In the genomic region with DNA sequence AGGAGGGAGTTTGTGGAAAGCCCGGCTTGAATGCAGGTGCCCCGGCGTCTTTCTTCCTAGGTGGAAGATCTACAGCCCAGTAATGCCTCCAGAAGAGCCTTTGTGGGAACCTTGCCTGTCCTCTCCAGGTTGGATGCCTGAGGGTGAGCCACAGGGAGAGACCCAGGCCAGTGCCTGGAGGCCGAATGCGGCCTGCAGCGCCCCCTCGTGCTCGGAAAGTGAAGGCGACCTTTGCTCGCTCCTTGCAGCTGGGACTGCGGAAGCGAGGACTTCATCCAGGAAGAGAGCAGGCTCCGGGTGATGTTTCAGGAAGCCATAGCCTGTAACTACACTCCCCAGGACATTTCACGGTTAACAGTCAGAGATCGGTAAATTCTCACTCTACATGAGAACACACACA, we compare ENCODE assay signal across 9 mouse cellular contexts. TPM values are rescaled to one million over a fixed set of nuclear protein-coding genes. Genes with fewer than 3 reads are reported as not detected.
DNase-seq lines count a peak whose midpoint lies in the region; ATAC-seq and TF ChIP-seq lines count a peak whose summit lies in the region.
"Had no signal": no experiment of that assay in that cellular context is flagged by ENCODE, and none has a peak within 500 bp of the region (broad histone marks: within the 10 kb centered on the region; RNA-seq: fewer than 3 reads in every experiment).

No protein-coding gene starts in this region.

- H3K27me3 ChIP-seq in forebrain, embryonic 15.5 days: no peaks in the 10 kb centered on the region
- no peaks in the 10 kb centered on the region for H3K27me3 ChIP-seq in intestine, postnatal 0 days (replicated peaks; ENCODE audit: control insufficient read depth, insufficient read depth, low read length)
- H3K27me3 ChIP-seq in liver, adult 2 months (ENCODE audit: control insufficient read depth, insufficient read depth, low read length): no peaks in the 10 kb centered on the region; the same call in 1 of the 2 replicates
- H3K27me3 ChIP-seq: embryonic facial prominence, embryonic 13.5 days had no signal

- 0 out of 2 replicates have a peak, but pooled peaks have one; percentile 23 for ATAC-seq in forebrain, embryonic 15.5 days (replicated peaks)
- peak; percentile 33; the same call in 1 of the 2 replicates for ATAC-seq in intestine, postnatal 0 days

- DNase-seq in layer of hippocampus, adult 11-12 months (ENCODE audit: low spot score): peak; percentile 45
- no peak for DNase-seq in layer of hippocampus, adult 9-10 months (ENCODE audit: low spot score)
- DNase-seq in adrenal gland, adult 18-20 months (ENCODE audit: low spot score in 2 of 2): peak; percentile 65 to 66
- DNase-seq in liver, adult 2 months (ENCODE audit: extremely low read depth, low read depth, low spot score): no peak
- peak; percentile 53 for DNase-seq in ovary, postnatal 14 days (ENCODE audit: low spot score)
- peak; percentile 62 for DNase-seq in yolk sac, embryonic 10.5 days (ENCODE audit: low spot score)

- TF ChIP-seq CTCF in intestine, postnatal 0 days (IDR thresholded peaks at IDR 0.05; ENCODE audit: low read depth): peak; percentile 70
- peak; percentile 54 for TF ChIP-seq CTCF in liver, adult 2 months (IDR thresholded peaks at IDR 0.05; ENCODE audit: low read depth, low read length)

- no peaks in the 10 kb centered on the region for H3K36me3 ChIP-seq in forebrain, embryonic 15.5 days
- no peaks in the 10 kb centered on the region for H3K36me3 ChIP-seq in intestine, postnatal 0 days (ENCODE audit: control insufficient read depth, insufficient read depth)
- no peaks in the 10 kb centered on the region for H3K36me3 ChIP-seq in liver, adult 2 months (ENCODE audit: control insufficient read depth, insufficient read depth, low read length)
- H3K36me3 ChIP-seq: embryonic facial prominence, embryonic 13.5 days had no signal

- TF ChIP-seq POLR2A in liver, adult 2 months (IDR thresholded peaks at IDR 0.05; ENCODE audit: extremely low read depth, insufficient read depth, low read length): no peak

- H3K9me3 ChIP-seq in forebrain, embryonic 15.5 days: no peaks in the 10 kb centered on the region
- H3K9me3 ChIP-seq in intestine, postnatal 0 days (ENCODE audit: control insufficient read depth): no peaks in the 10 kb centered on the region
- H3K9me3 ChIP-seq: embryonic facial prominence, embryonic 13.5 days had no signal

- 14% methylated on average over 13 of the region's 15 CpGs for WGBS in forebrain, embryonic 15.5 days
- 13% methylated on average over 15 of the region's 15 CpGs for WGBS in intestine, postnatal 0 days
- 10% methylated on average over 15 of the region's 15 CpGs for WGBS in liver, adult 2 months

- H3K4me2 ChIP-seq in forebrain, embryonic 15.5 days (replicated peaks): no peak overlapping the region
- H3K4me2 ChIP-seq in intestine, postnatal 0 days (replicated peaks; ENCODE audit: low read depth): no peak overlapping the region
- H3K4me2 ChIP-seq: embryonic facial prominence, embryonic 13.5 days had no signal

- no peak overlapping the region for H3K27ac ChIP-seq in forebrain, embryonic 15.5 days (replicated peaks)
- H3K27ac ChIP-seq in intestine, postnatal 0 days (ENCODE audit: low read depth, low read length): no peak overlapping the region
- H3K27ac ChIP-seq in liver, adult 2 months (replicated peaks; ENCODE audit: insufficient read depth, low read depth, low read length): no peak overlapping the region
- H3K27ac ChIP-seq: embryonic facial prominence, embryonic 13.5 days had no signal

- no peak overlapping the region for H3K9ac ChIP-seq in forebrain, embryonic 15.5 days (replicated peaks)
- H3K9ac ChIP-seq in intestine, postnatal 0 days (ENCODE audit: low read depth, low read length): no peak overlapping the region
- no peak overlapping the region for H3K9ac ChIP-seq in liver, adult 2 months (ENCODE audit: low read depth, low read length)
- H3K9ac ChIP-seq: embryonic facial prominence, embryonic 13.5 days had no signal

- H3K4me1 ChIP-seq in forebrain, embryonic 15.5 days: no peaks in the 10 kb centered on the region
- no peaks in the 10 kb centered on the region for H3K4me1 ChIP-seq in intestine, postnatal 0 days (replicated peaks; ENCODE audit: control insufficient read depth, insufficient read depth, low read length)
- H3K4me1 ChIP-seq in liver, adult 2 months (ENCODE audit: control insufficient read depth, insufficient read depth, low read length): no peaks in the 10 kb centered on the region

- no peaks in the 10 kb centered on the region for H3K79me2 ChIP-seq in liver, adult 2 months (ENCODE audit: control insufficient read depth, insufficient read depth, low read length)

- H3K4me3 ChIP-seq in forebrain, embryonic 15.5 days: no peak overlapping the region
- H3K4me3 ChIP-seq in intestine, postnatal 0 days (ENCODE audit: low read depth, low read length): no peak overlapping the region
- no peak overlapping the region for H3K4me3 ChIP-seq in liver, adult 2 months (ENCODE audit: insufficient read depth, low read depth, low read length)
- H3K4me3 ChIP-seq: embryonic facial prominence, embryonic 13.5 days had no signal

RNA-seq across cellular contexts. Expression of a gene that starts 35.9 kb away (rescaled TPM):
- total RNA-seq in adrenal gland, adult 18-20 months (2021): not detected
- 0.20 TPM in 1 of 2 replicates, not detected in the other for polyA plus RNA-seq in forebrain, embryonic 15.5 days (2015; fragmentation: Nextera tagmentation; extraction: Ambion mirVana)
- 0.08 and 0.26 TPM in 2 replicates for polyA plus RNA-seq in intestine, postnatal 0 days (2015; fragmentation: Nextera tagmentation; extraction: Ambion mirVana)
- 6.2 and 8.6 TPM in 2 replicates for total RNA-seq in liver, adult 2 months (2014; rRNA removed)
- 0.57 and 1.4 TPM in 2 replicates for polyA plus RNA-seq in liver, adult 2 months (2012; rRNA removed)
- polyA plus RNA-seq: embryonic facial prominence, embryonic 13.5 days had no signal

Comparison
In these comparisons a context has a peak if more than half of its experiments do, and no peak if none do; other contexts are left out.
1. DNase-seq: peak in layer of hippocampus, adult 11-12 months (single experiment), adrenal gland, adult 18-20 months (2 of 2), ovary, postnatal 14 days (single experiment) and yolk sac, embryonic 10.5 days (single experiment); none in layer of hippocampus, adult 9-10 months (single experiment) and liver, adult 2 months (single experiment).